Mouse (Mus musculus) cortical plate, adult 2 months (tissue): ENCODE data around the gene Chrm4.

Experiments
- CTCF ChIP-seq: fragments of 200-500 bp; IDR thresholded peaks from 2 replicates; pipeline ENCODE4 v1.5.1; 2011; ENCODE audit warnings: mild to moderate bottlenecking, control low read depth, low read length; ENCODE audit not compliant: insufficient read depth; ENCODE audit errors: extremely low read depth
- POLR2A ChIP-seq: fragments of 200-500 bp; IDR thresholded peaks from 2 replicates; pipeline ENCODE4 v1.6.1; 2011; ENCODE audit warnings: mild to moderate bottlenecking, low read length, control low read depth; ENCODE audit not compliant: insufficient read depth; ENCODE audit errors: extremely low read depth

DNA sequence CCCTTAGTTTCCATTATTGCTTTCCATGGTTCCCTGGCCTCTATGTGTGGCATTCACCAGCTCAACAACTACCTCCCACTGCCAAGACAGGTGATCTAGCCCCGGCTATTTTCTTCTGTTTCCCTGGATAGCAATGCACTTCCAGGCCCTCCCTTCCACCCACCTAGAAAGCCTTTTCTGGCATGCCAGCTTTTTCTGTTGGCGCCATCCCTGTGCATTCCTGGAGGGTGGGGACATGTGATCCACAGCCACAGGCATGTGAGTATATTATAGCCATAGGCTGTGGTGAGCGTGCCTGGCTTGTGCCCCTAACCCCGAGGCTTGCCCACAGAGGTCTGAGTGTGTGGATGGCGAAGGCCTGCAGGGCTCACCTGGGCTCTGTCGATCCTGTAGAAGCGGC lies 9.1 kb downstream of the Chrm4 start:
- no peak for TF ChIP-seq CTCF
- no peak for TF ChIP-seq POLR2A
